In the genomic region with DNA sequence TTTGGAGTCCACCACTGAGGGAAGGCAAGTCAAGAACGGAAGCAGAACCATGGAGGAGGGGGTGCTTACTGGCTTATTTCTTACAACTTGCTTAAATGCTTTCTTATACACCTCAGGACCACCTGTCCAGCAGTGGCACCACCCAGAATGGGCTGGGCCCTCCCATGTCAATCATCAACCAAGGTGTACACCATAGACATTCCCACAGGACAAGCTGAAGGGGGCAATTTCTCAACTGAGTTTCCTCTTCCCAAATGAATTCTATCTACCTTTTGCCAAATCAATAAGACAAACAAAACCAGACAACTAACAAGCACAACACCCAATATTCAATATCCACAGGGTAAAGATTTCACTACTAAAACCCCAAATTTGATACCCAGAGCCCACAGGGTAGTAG, we compare ENCODE assay signal across 16 mouse cellular contexts.
"Had no signal": no experiment of that assay in that cellular context is flagged by ENCODE, and none has a peak within 500 bp of the region (broad histone marks: within the 10 kb centered on the region; RNA-seq: fewer than 3 reads in every experiment).

No protein-coding gene starts in this region.

- H3K36me3 ChIP-seq: neural tube, embryonic 13.5 days; neural tube, embryonic 15.5 days; stomach, embryonic 15.5 days had no signal

- H3K4me3 ChIP-seq: neural tube, embryonic 13.5 days; neural tube, embryonic 15.5 days; stomach, embryonic 15.5 days had no signal

- H3K9ac ChIP-seq: neural tube, embryonic 13.5 days; neural tube, embryonic 15.5 days; stomach, embryonic 15.5 days had no signal

- H3K27me3 ChIP-seq: neural tube, embryonic 13.5 days; neural tube, embryonic 15.5 days; stomach, embryonic 15.5 days had no signal

- H3K4me1 ChIP-seq: neural tube, embryonic 13.5 days; neural tube, embryonic 15.5 days; stomach, embryonic 15.5 days had no signal

- DNase-seq: retina, postnatal 1 day; right cerebral cortex, adult 18-20 months; right cerebral cortex, postnatal 14 days; right cerebral cortex, postnatal 25 days; right cerebral cortex, postnatal 4 days; spleen, adult 18-20 months; thymus, adult 18-20 months; thymus, adult 2 months; thymus, postnatal 14 days; thymus, postnatal 25 days; thymus, postnatal 36 days; thymus, postnatal 4 days had no signal

- H3K4me2 ChIP-seq: neural tube, embryonic 13.5 days; neural tube, embryonic 15.5 days; stomach, embryonic 15.5 days had no signal

- H3K27ac ChIP-seq: neural tube, embryonic 13.5 days; neural tube, embryonic 15.5 days; stomach, embryonic 15.5 days; stomach, postnatal 0 days had no signal

- H3K9me3 ChIP-seq: neural tube, embryonic 13.5 days; neural tube, embryonic 15.5 days; stomach, embryonic 15.5 days had no signal
